26 mouse cellular contexts compared by ENCODE assay signal in genomic region chr8:34696365-34696764, GRCm38 (mm10).
DNase-seq lines count a peak whose midpoint lies in the region; ATAC-seq and TF ChIP-seq lines count a peak whose summit lies in the region.
"Had no signal": no experiment of that assay in that cellular context is flagged by ENCODE, and none has a peak within 500 bp of the region (broad histone marks: within the 10 kb centered on the region; RNA-seq: fewer than 3 reads in every experiment).

No protein-coding gene starts in this region.

- H3K9me3 ChIP-seq in midbrain, embryonic 11.5 days (ENCODE audit: control insufficient read depth, low read length) = no peaks in the 10 kb centered on the region
- no peaks in the 10 kb centered on the region for H3K9me3 ChIP-seq in midbrain, postnatal 0 days (ENCODE audit: low read length)
- H3K9me3 ChIP-seq in forebrain, embryonic 16.5 days (ENCODE audit: control insufficient read depth, low read length) = no peaks in the 10 kb centered on the region
- H3K9me3 ChIP-seq: embryonic facial prominence, embryonic 13.5 days; forebrain, embryonic 13.5 days; heart, embryonic 15.5 days; hindbrain, embryonic 10.5 days; hindbrain, embryonic 15.5 days had no signal

- H3K4me2 ChIP-seq in midbrain, embryonic 11.5 days = no peak overlapping the region
- no peak overlapping the region for H3K4me2 ChIP-seq in midbrain, postnatal 0 days (ENCODE audit: low read depth, low read length, poor library complexity, severe bottlenecking)
- no peak overlapping the region for H3K4me2 ChIP-seq in forebrain, embryonic 16.5 days (ENCODE audit: low read length)
- H3K4me2 ChIP-seq: embryonic facial prominence, embryonic 13.5 days; forebrain, embryonic 13.5 days; heart, embryonic 11.5 days; heart, embryonic 15.5 days; hindbrain, embryonic 15.5 days had no signal

- H3ac ChIP-seq in C2C12 (ENCODE audit: control insufficient read depth, insufficient read length, low read depth) = no peak overlapping the region

- H3K27me3 ChIP-seq in midbrain, embryonic 11.5 days (ENCODE audit: control insufficient read depth, insufficient read depth, low read length) = no peaks in the 10 kb centered on the region
- no peaks in the 10 kb centered on the region for H3K27me3 ChIP-seq in midbrain, postnatal 0 days (ENCODE audit: insufficient read depth, low read length)
- H3K27me3 ChIP-seq in C2C12 (ENCODE audit: control insufficient read depth, insufficient read depth, insufficient read length) = no peaks in the 10 kb centered on the region
- no peaks in the 10 kb centered on the region; the same call in 1 of the 2 replicates for H3K27me3 ChIP-seq in forebrain, embryonic 16.5 days (replicated peaks; ENCODE audit: control insufficient read depth, insufficient read depth, low read length)
- H3K27me3 ChIP-seq: embryonic facial prominence, embryonic 13.5 days; forebrain, embryonic 13.5 days; heart, embryonic 15.5 days; hindbrain, embryonic 15.5 days had no signal

- H3K4me1 ChIP-seq in midbrain, embryonic 11.5 days (ENCODE audit: control insufficient read depth, insufficient read depth, low read length) = no peaks in the 10 kb centered on the region
- no peaks in the 10 kb centered on the region for H3K4me1 ChIP-seq in midbrain, postnatal 0 days (ENCODE audit: insufficient read depth, low read length)
- no peaks in the 10 kb centered on the region for H3K4me1 ChIP-seq in forebrain, embryonic 16.5 days (replicated peaks; ENCODE audit: control insufficient read depth, insufficient read depth, low read length)
- H3K4me1 ChIP-seq: embryonic facial prominence, embryonic 13.5 days; forebrain, embryonic 13.5 days; heart, embryonic 15.5 days; hindbrain, embryonic 15.5 days had no signal

- TF ChIP-seq CTCF in midbrain, postnatal 0 days (IDR thresholded peaks at IDR 0.05) = no peak
- TF ChIP-seq CTCF in C2C12 (IDR thresholded peaks at IDR 0.05; ENCODE audit: control insufficient read depth, insufficient read depth, insufficient read length) = no peak

- WGBS in midbrain, embryonic 11.5 days = 88% methylated on average over 12 of the region's 12 CpGs
- WGBS in midbrain, postnatal 0 days = 88% methylated on average over 12 of the region's 12 CpGs
- WGBS in forebrain, embryonic 16.5 days = 79% methylated on average over 12 of the region's 12 CpGs

- peak; percentile 56 for DNase-seq in midbrain, embryonic 11.5 days (ENCODE audit: low spot score, missing footprints)
- no peak for DNase-seq in midbrain, postnatal 0 days (ENCODE audit: low spot score)
- peak; percentile 51 for DNase-seq in NIH3T3 (ENCODE audit: low read depth)
- DNase-seq in ovary, postnatal 36 days (ENCODE audit: low spot score) = no peak
- DNase-seq in gastrocnemius, postnatal 36 days = no peak
- DNase-seq: adrenal gland, adult 2 months; adrenal gland, postnatal 25 days; B cell, adult 2 months; cerebellum, adult 8-10 months; cerebellum, postnatal 14 days; gastrocnemius, adult 2 months; gastrocnemius, postnatal 25 days; heart, adult 18-20 months; heart, postnatal 14 days; kidney, adult 2 months had no signal

- no peaks in the 10 kb centered on the region for H3K79me2 ChIP-seq in C2C12 (ENCODE audit: control insufficient read depth, insufficient read depth)

- no peak overlapping the region for H3K9ac ChIP-seq in midbrain, embryonic 11.5 days (ENCODE audit: low read length)
- no peak overlapping the region for H3K9ac ChIP-seq in midbrain, postnatal 0 days (replicated peaks; ENCODE audit: low read length, poor library complexity, severe bottlenecking)
- H3K9ac ChIP-seq in forebrain, embryonic 16.5 days (replicated peaks; ENCODE audit: low read depth, low read length) = no peak overlapping the region
- H3K9ac ChIP-seq: embryonic facial prominence, embryonic 13.5 days; forebrain, embryonic 13.5 days; heart, embryonic 15.5 days; hindbrain, embryonic 15.5 days had no signal

- H3K79me3 ChIP-seq in C2C12 (ENCODE audit: low read depth) = no peaks in the 10 kb centered on the region

- no peak overlapping the region for H3K27ac ChIP-seq in midbrain, embryonic 11.5 days (ENCODE audit: low read depth, low read length)
- H3K27ac ChIP-seq in midbrain, postnatal 0 days (ENCODE audit: low read depth, low read length) = no peak overlapping the region
- no peak overlapping the region for H3K27ac ChIP-seq in forebrain, embryonic 16.5 days (ENCODE audit: low read length)
- H3K27ac ChIP-seq: embryonic facial prominence, embryonic 13.5 days; forebrain, embryonic 13.5 days; gastrocnemius, adult 2 months; heart, embryonic 15.5 days; hindbrain, embryonic 10.5 days; hindbrain, embryonic 15.5 days had no signal

- H3K4me3 ChIP-seq in midbrain, embryonic 11.5 days (ENCODE audit: low read depth, low read length) = no peak overlapping the region
- no peak overlapping the region for H3K4me3 ChIP-seq in midbrain, postnatal 0 days (ENCODE audit: low read depth, low read length)
- no peak overlapping the region for H3K4me3 ChIP-seq in C2C12 (ENCODE audit: insufficient read depth, poor library complexity, severe bottlenecking)
- H3K4me3 ChIP-seq in forebrain, embryonic 16.5 days (replicated peaks; ENCODE audit: low read length) = no peak overlapping the region
- H3K4me3 ChIP-seq: embryonic facial prominence, embryonic 13.5 days; forebrain, embryonic 13.5 days; gastrocnemius, adult 2 months; heart, embryonic 15.5 days; hindbrain, embryonic 10.5 days; hindbrain, embryonic 15.5 days had no signal

- ATAC-seq in midbrain, embryonic 11.5 days (ENCODE audit: low FRiP score) = no peak
- no peak for ATAC-seq in midbrain, postnatal 0 days (ENCODE audit: low FRiP score)
- ATAC-seq in common myeloid progenitor, adult 5-6 weeks (replicated peaks; ENCODE audit: low read depth, poor library complexity, severe bottlenecking) = 0 out of 2 replicates have a peak, but pooled peaks have one; percentile 29
- ATAC-seq in forebrain, embryonic 16.5 days = no peak
- ATAC-seq: forebrain, embryonic 13.5 days; intestine, embryonic 16.5 days had no signal

- intact Hi-C loops in gastrocnemius, postnatal 36 days (cut with DNase I) = no loop called here

- no peaks in the 10 kb centered on the region for H3K36me3 ChIP-seq in midbrain, embryonic 11.5 days (ENCODE audit: control insufficient read depth, insufficient read depth, low read length)
- no peaks in the 10 kb centered on the region for H3K36me3 ChIP-seq in midbrain, postnatal 0 days (ENCODE audit: insufficient read depth, low read length)
- H3K36me3 ChIP-seq in C2C12 (ENCODE audit: control insufficient read depth, insufficient read depth) = no peaks in the 10 kb centered on the region
- H3K36me3 ChIP-seq in forebrain, embryonic 16.5 days (ENCODE audit: control insufficient read depth, insufficient read depth) = no peaks in the 10 kb centered on the region
- H3K36me3 ChIP-seq: embryonic facial prominence, embryonic 13.5 days; G1E; heart, embryonic 15.5 days; hindbrain, embryonic 10.5 days; hindbrain, embryonic 15.5 days had no signal

TF ChIP-seq in C2C12, 6 proteins besides CTCF, POLR2A, EP300 and RAD21:
- no peak for TF ChIP-seq MAX (IDR thresholded peaks at IDR 0.05)
- TF ChIP-seq MYOD1 (IDR thresholded peaks at IDR 0.05; ENCODE audit: control insufficient read depth, insufficient read length, low read depth) = no peak
- no peak for TF ChIP-seq FOSL1 (IDR thresholded peaks at IDR 0.05; ENCODE audit: insufficient read depth, low read length, poor library complexity, severe bottlenecking)
- no peak for TF ChIP-seq MYOG (IDR thresholded peaks at IDR 0.05; ENCODE audit: control insufficient read depth, extremely low read depth, insufficient read length)
- peak; percentile 68 for TF ChIP-seq USF1 (IDR thresholded peaks at IDR 0.05; ENCODE audit: low read depth)
- no peak for TF ChIP-seq CEBPB (IDR thresholded peaks at IDR 0.05; ENCODE audit: low read depth)

Comparison
In these comparisons a context has a peak if more than half of its experiments do, and no peak if none do; other contexts are left out.
1. DNase-seq: peak in midbrain, embryonic 11.5 days (single experiment) and NIH3T3 (single experiment); none in midbrain, postnatal 0 days (single experiment), ovary, postnatal 36 days (single experiment) and gastrocnemius, postnatal 36 days (0 of 2).